Mouse (Mus musculus): ENCODE data around the gene Spata2l. TPM values are rescaled to one million over a fixed set of nuclear protein-coding genes. Genes with fewer than 3 reads are reported as not detected.
"Not testable (repeated sequence)": the region's sequence is repeated elsewhere in the genome, so short reads cannot be mapped to it uniquely, and the experiment has no call there.

Gene Spata2l
- polyA plus RNA-seq, 1 experiment from 2014 or later = 4.8 TPM

DNA sequence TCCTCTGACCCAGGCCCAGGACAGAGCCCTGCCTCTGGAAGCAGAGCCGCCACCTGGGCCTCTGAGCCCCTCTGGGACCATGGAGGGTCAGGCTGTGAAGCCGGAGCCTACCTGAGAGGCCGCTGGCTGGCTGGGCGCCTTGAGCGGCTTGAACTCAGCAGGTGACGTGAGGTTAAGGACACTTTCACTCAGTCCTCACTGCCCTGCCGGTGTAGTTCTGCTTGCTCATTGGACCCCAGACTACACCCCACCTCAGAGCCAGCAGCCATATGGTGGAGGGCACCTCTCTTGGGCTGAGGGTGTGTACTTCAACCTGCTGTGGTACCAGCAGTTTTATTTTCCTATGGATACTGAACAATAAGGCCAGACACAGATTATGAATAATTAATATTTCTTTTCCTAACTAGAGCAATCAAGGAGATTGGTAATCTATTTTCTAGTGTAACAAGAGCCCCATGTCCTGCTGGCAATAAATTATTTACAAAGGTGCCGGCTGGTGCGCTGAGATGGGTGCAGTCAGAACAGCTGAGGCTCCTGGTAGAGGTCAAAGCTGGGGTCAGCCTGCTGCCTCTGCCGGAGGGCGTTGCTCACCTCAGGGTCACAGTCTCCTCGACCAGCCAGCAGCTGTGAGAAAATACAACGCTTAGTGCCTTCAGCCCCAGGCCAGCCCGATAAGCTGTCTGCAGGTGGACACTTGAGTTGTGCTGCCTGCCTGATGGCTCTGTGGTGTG is 32.1 kb upstream of the Spata2l start:
- no peak; the same call in 1 of the 2 replicates for ATAC-seq (ENCODE audit: low read depth)
- no peaks in the 10 kb centered on the region for H3K9me3 ChIP-seq
- H3K4me2 ChIP-seq = no peak overlapping the region
- H3K36me3 ChIP-seq = peaks cover 77% of the 10 kb centered on the region
- no peak overlapping the region for H3K9ac ChIP-seq
- H3K4me1 ChIP-seq (replicated peaks) = 0 out of 2 replicates have a peak, but pooled peaks cover 2% of the 10 kb centered on the region
- peak overlapping the region; percentile 42; the same call in 1 of the 2 replicates for H3K27ac ChIP-seq (replicated peaks)
- no peaks in the 10 kb centered on the region for H3K27me3 ChIP-seq
- no peak overlapping the region for H3K4me3 ChIP-seq
- WGBS = 70% methylated on average over 14 of the region's 14 CpGs

DNA sequence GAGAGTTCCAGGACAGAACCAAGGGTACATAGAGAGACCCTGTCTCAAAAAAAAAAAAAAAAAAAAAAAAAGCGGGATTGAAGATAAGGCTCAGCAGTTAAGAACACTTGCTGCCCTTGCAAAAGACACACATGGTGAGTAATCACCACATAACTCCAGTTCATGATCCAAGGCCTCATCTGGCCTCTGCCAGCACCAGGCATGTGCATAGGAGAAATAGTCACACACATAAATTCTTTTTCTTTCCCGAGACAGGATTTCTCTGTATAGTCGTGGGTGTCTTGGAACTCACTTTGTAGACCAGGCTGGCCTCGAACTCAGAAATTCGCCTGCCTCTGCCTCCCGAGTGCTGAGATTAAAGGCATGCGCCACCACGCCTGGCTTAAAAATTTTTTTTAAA is 21.6 kb upstream of the Spata2l start:
- Histone ChIP-seq H3K27ac (replicated peaks) (peak overlapping the region; percentile 42; the same call in 1 of the 2 replicates), H3K36me3 (peaks cover 62% of the 10 kb centered on the region), H3K4me1 (replicated peaks) (peaks cover 36% of the 10 kb centered on the region)
- not testable (repeated sequence) for ATAC-seq (ENCODE audit: low read depth); H3K4me2 ChIP-seq; H3K9me3 ChIP-seq; H3K9ac ChIP-seq; H3K27me3 ChIP-seq; H3K4me3 ChIP-seq
- WGBS = 93% methylated on average over 8 of the region's 8 CpGs

DNA sequence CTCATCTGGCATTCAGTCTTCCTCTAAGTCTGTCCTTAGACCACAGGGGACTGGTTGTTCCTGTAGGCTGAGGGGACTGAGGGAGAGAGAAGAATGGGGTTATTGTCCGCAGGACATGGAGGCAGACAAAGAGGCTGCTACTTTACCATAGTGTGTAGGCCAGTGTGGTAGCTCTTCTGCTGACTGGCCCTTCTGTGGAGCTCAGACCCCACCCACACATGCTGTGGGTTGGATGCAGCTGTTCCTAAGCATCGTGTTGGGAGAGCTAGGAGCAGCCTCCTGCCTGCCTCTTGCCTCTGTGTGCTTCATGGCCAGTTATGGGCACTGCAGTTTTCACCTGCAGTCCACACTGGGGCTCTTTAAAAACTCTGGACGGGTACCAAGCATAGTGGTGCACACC is 21.1 kb upstream of the Spata2l start:
- Histone ChIP-seq H3K27me3 (no peaks in the 10 kb centered on the region), H3K27ac (replicated peaks) (peak overlapping the region; percentile 42; the same call in 1 of the 2 replicates), H3K4me1 (replicated peaks) (peaks cover 41% of the 10 kb centered on the region), H3K9me3 (no peaks in the 10 kb centered on the region), H3K4me2 (no peak overlapping the region), H3K9ac (no peak overlapping the region), H3K4me3 (no peak overlapping the region), H3K36me3 (peaks cover 64% of the 10 kb centered on the region)
- ATAC-seq (ENCODE audit: low read depth) = no peak
- WGBS = 73% methylated on average over 3 of the region's 3 CpGs

DNA sequence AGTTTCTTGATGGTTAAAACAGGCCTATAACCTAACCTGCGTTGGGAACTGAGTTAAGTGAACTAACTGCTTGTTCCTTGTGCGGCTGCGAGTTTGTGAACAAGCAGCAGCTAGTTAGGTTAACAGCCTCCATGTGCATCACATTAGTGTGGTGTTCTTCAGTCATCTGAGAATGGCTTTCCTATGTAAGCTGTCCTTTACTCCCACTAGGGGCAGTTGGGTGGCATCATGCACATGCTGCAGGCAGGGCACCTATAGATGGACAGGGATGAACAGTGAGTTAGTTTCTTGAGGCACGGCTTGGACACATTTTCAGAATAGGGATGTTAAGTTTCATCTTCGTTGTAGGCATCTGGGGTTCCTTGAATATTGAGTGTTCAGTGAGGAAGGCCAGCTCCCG is 19.1 kb upstream of the Spata2l start:
- Histone ChIP-seq H3K4me2 (peak overlapping the region; percentile 96), H3K27me3 (no peaks in the 10 kb centered on the region), H3K9me3 (no peaks in the 10 kb centered on the region), H3K4me1 (replicated peaks) (peaks cover 41% of the 10 kb centered on the region), H3K27ac (replicated peaks) (no peak overlapping the region), H3K9ac (peak overlapping the region; percentile 99), H3K36me3 (peaks cover 67% of the 10 kb centered on the region), H3K4me3 (peak overlapping the region; percentile 98)
- WGBS = 68% methylated on average over 6 of the region's 6 CpGs
- no peak for ATAC-seq (ENCODE audit: low read depth)

DNA sequence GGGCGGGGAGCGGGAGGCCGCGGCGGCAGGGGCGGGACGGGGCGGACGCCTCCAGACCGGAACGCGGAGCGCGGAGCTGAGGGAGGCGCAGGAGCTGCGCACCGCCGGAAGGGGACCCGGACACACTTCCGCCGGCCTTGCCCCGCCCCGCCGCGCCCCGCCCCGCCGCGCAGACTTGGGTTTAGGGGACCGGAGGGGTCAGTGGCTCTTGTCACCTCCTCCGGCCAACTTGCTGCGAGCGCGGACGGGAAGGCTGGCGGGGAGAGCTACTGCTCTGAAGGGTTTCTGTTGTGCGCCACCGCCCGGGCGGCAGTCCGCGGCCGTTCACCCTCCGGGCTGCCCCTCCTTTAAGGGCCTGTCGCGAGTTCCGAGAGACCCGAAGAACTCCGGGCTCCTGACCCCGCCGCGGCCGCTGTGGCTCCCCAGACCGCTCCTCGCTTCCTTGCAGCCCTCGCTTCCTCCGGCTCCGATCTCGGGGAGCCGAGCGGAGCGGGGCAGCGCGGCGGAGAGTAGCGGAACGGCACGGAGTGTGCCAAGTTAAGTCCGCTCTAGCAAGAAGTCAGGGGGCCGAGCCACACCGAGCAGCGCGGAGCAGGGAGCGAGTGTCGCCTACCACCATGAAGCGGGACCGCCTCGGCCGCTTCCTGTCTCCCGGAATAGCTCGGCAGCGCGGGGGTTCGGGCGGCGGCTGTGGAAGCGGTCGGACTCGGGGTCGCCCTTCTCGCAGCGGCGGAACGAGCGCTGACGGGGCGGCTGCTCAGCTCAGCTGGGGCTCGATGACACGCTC is 18.3 kb upstream of the Spata2l start, which contains the start of the genes Zfp276 and Vps9d1:
Gene Zfp276, plus strand, starts transcription at position 97 of the 787 bp plus-strand sequence.
Gene Vps9d1, minus strand, starts transcription at position 250 of the 787 bp plus-strand sequence.
- Histone ChIP-seq H3K27me3 (no peaks in the 10 kb centered on the region), H3K4me2 (peak within 1 kb of the TSS; percentile 96), H3K4me1 (replicated peaks) (peaks cover 41% of the 10 kb centered on the region), H3K4me3 (peak within 1 kb of the TSS; percentile 98), H3K9me3 (no peaks in the 10 kb centered on the region), H3K36me3 (peaks cover 67% of the 10 kb centered on the region), H3K9ac (peak within 1 kb of the TSS; percentile 99), H3K27ac (replicated peaks) (peak within 1 kb of the TSS; percentile 93)
- WGBS = under 1% methylated on average over 86 of the region's 99 CpGs
- peak; percentile 94 for ATAC-seq (ENCODE audit: low read depth)

DNA sequence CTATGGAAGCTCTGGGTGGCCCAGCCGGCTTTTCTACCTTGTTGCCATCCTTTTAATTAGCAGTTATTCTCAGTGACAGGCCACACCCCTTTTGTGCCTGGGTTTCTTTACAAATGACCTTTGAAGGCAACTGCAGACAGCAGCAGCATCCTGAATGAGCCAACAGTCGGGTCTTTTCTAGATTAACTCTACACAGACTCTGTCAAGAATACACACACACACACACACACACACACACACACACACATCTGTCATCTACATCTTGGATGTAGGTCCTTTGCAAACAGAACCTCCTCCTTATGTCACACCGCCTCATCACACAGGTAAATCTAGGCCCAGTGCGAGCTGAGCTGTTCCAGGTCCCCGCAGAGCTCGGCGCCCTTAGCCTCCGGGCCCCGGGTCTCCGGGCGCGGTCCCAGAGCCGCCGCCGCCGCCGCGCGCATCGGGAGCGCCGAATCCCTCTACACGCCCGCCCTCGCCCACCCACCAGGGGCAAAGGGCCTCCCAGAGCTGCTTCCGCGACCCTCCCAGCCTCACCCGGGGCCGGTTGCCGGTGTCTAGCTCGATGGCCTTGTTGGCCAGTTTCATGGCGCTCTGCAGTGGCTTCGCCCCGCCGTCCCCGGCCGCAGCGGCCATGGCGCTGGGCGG is 17.5 kb upstream of the Spata2l start:
- H3K9ac ChIP-seq = peak overlapping the region; percentile 99
- no peaks in the 10 kb centered on the region for H3K27me3 ChIP-seq
- 1% methylated on average over 39 of the region's 40 CpGs for WGBS
- H3K36me3 ChIP-seq = peaks cover 67% of the 10 kb centered on the region
- ATAC-seq (ENCODE audit: low read depth) = peak; percentile 58
- H3K9me3 ChIP-seq = no peaks in the 10 kb centered on the region
- H3K27ac ChIP-seq (replicated peaks) = peak overlapping the region; percentile 93
- peak overlapping the region; percentile 98 for H3K4me3 ChIP-seq
- peak overlapping the region; percentile 96 for H3K4me2 ChIP-seq
- H3K4me1 ChIP-seq (replicated peaks) = peaks cover 41% of the 10 kb centered on the region

DNA sequence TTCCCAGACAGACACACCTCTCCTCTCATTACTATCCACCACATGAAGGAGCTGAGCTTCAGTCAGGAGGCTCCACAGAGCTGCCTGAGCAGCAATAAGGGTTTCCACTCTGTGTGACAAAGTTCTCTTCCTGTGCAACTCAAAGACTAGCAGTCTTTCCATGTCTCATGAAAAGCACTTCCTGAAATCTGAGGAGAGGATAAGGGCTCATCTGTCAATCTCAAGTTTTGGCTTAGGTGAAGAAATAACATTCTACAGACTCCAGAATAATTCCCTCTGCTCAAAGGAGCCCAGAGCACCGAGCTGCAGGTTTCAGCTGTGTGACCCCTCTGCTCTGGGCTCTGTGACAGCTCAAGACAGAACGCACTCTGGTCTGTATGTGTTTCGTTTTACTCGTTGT is 16.9 kb upstream of the Spata2l start:
- Histone ChIP-seq H3K4me1 (replicated peaks) (peaks cover 41% of the 10 kb centered on the region), H3K9me3 (no peaks in the 10 kb centered on the region), H3K9ac (peak overlapping the region; percentile 99), H3K4me2 (peak overlapping the region; percentile 96), H3K4me3 (peak overlapping the region; percentile 98), H3K36me3 (peaks cover 67% of the 10 kb centered on the region), H3K27ac (replicated peaks) (peak overlapping the region; percentile 93; the same call in 1 of the 2 replicates), H3K27me3 (no peaks in the 10 kb centered on the region)
- ATAC-seq (ENCODE audit: low read depth) = no peak
- 71% methylated on average over 4 of the region's 4 CpGs for WGBS

DNA sequence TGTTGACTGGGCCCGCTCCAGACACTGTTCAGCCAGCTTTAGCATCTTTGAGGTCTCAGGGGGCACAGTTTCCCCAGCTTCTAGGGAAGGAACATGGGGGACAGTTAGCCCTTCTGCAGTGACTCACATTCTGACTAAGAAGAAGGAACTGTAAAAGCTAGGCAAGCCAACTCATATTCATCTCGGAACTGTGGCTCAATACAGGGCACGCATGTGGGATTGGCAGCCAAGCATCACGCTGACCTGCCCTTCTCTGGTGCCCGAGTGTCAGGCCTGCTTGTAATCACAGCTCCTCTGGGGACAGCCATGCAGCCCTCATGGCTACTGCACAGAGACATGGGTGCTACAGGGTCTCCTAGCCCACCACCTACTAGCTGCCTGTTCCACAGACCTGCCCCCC is 14.9 kb upstream of the Spata2l start:
- no peak for ATAC-seq (ENCODE audit: low read depth)
- 96% methylated on average over 5 of the region's 5 CpGs for WGBS
- Histone ChIP-seq H3K9me3 (no peaks in the 10 kb centered on the region), H3K36me3 (peaks cover 67% of the 10 kb centered on the region), H3K4me1 (replicated peaks) (peaks cover 27% of the 10 kb centered on the region), H3K27ac (replicated peaks) (no peak overlapping the region), H3K27me3 (no peaks in the 10 kb centered on the region), H3K9ac (no peak overlapping the region), H3K4me2 (no peak overlapping the region), H3K4me3 (no peak overlapping the region)

DNA sequence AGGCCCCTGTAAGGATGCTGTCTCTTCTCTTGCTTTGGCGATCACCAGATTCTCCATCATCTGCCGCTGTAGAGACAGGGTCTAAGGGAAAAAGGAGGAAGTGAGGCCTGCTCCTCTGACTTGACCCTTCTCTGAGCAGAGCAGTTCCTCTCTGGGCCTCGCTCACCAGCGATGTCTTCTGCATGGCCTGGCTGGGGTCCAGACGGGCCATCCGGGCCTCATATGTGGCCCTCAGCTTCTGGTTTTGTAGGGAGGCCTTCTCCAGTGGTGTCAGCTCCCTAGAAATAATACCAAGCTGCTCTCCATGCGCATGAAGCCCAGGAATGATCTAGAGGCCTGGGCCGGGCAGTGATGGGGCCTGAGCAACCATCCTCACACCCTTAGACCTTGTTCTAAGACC is 12.6 kb upstream of the Spata2l start:
- H3K36me3 ChIP-seq = peaks cover 86% of the 10 kb centered on the region
- no peak overlapping the region for H3K4me3 ChIP-seq
- H3K27ac ChIP-seq (replicated peaks) = no peak overlapping the region
- no peaks in the 10 kb centered on the region for H3K27me3 ChIP-seq
- H3K4me1 ChIP-seq (replicated peaks) = peaks cover 14% of the 10 kb centered on the region
- H3K9ac ChIP-seq = no peak overlapping the region
- no peaks in the 10 kb centered on the region for H3K9me3 ChIP-seq
- H3K4me2 ChIP-seq = no peak overlapping the region
- ATAC-seq (ENCODE audit: low read depth) = no peak
- WGBS = 92% methylated on average over 8 of the region's 8 CpGs

DNA sequence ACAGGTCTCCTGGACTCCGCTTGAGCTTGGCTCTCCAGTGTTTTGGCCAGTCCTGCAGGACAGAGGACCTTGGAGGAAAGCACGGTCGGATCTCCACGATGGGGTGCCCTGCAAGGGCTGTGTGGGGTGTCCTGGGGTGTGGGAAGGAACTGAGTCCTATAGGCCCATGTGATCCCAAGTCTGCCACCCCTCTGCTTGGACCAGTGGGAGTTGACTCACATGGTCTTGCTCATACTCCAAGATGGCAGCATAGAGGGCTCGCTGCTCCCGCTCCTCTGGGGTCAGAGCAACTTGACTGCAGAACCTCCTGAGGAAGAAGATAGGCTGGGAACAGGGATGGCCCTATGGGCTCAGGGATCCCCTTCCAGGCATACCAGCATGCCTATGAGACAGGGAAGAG is 11.7 kb upstream of the Spata2l start:
- no peaks in the 10 kb centered on the region for H3K27me3 ChIP-seq
- no peak overlapping the region for H3K27ac ChIP-seq (replicated peaks)
- H3K36me3 ChIP-seq = peaks cover 94% of the 10 kb centered on the region
- WGBS = 94% methylated on average over 6 of the region's 6 CpGs
- H3K9ac ChIP-seq = no peak overlapping the region
- peaks cover 7% of the 10 kb centered on the region for H3K4me1 ChIP-seq (replicated peaks)
- no peaks in the 10 kb centered on the region for H3K9me3 ChIP-seq
- no peak for ATAC-seq (ENCODE audit: low read depth)
- no peak overlapping the region for H3K4me3 ChIP-seq
- H3K4me2 ChIP-seq = no peak overlapping the region

DNA sequence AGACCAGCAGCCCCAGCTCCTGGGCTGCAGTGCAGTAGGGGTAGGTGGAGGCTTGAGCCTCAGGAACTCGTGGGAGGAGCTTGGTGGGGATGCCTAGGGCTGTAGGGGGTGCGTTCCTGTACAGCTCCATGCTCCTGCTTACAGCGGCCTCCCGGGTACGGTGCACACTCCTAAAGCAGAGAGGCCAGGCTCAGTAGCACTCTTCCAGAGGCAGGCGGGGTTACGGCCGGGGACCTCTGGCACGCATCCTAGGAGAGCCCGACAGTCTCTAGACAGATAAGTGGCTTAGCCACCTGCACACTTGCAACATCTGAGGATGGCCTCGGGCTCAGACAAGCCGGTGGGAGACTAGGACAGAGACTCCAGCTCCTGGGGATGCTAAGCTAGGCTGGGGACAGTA is 9.5 kb upstream of the Spata2l start:
- ATAC-seq (ENCODE audit: low read depth) = no peak
- Histone ChIP-seq H3K9ac (no peak overlapping the region), H3K4me3 (no peak overlapping the region), H3K9me3 (no peaks in the 10 kb centered on the region), H3K27ac (replicated peaks) (no peak overlapping the region), H3K4me1 (replicated peaks) (no peaks in the 10 kb centered on the region), H3K4me2 (no peak overlapping the region), H3K36me3 (peaks cover 91% of the 10 kb centered on the region), H3K27me3 (no peaks in the 10 kb centered on the region)
- 92% methylated on average over 12 of the region's 12 CpGs for WGBS

DNA sequence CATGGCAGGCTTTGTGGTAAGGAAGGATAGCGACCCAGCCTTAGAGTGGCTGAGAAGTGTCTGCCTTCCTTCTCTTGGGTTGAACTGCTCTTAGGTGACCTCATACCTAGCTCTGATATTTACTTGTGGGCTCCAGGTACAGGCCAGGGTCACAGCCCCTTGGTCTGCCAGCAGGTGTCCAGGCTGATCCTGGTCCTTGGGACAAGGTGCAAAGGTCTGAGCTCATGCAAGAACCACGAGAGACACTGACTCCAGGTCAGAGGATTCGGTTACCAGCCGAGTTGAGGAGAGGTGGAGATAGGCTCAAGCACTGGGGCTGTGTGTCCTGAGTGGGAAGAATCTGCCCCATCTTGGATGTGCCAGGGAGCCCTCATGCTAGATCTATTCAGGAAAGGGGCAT is 8.3 kb upstream of the Spata2l start:
- ATAC-seq (ENCODE audit: low read depth) = no peak
- Histone ChIP-seq H3K36me3 (peaks cover 79% of the 10 kb centered on the region), H3K27ac (replicated peaks) (no peak overlapping the region), H3K9ac (no peak overlapping the region), H3K4me3 (no peak overlapping the region), H3K27me3 (no peaks in the 10 kb centered on the region), H3K4me1 (replicated peaks) (no peaks in the 10 kb centered on the region), H3K4me2 (no peak overlapping the region), H3K9me3 (no peaks in the 10 kb centered on the region)
- WGBS = 91% methylated on average over 4 of the region's 4 CpGs
